Mouse (Mus musculus) CH12F3 (cell line): ENCODE results near the gene Lsm3.

ENCODE experiments used
- in situ Hi-C: fragments of 300-500 bp; cut with MboI; formaldehyde crosslinking; loops from 2 replicates; pipeline ENCODE4 v1.14.3; 2020; ENCODE audit warnings: low sequenced_read_pairs

The Lsm3 gene

DNA sequence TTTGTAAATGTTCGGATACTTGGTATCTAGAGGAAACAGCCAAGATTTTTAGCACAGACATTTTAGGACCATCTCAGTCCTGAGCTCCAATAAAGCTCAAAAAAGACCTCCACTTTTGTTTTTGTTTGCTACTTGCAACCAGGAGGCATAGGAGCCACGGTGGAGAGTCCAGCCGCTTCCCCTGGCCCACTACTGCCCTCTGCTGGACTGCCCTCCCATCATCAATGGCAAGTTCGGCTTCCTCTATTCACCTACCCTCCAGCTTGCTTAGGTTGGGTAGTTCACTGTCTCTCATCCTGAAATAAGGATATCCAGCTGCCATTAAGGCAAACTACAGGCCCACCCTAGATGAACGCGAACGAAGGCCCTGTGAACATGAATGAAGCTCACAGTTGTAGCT is 6.4 kb upstream of the Lsm3 start:
- in situ Hi-C loops, result no loop called here

- in situ Hi-C loops, result no loop called here
Observed at GRCm38 (mm10) chr6:91510211-91510610, 5.5 kb upstream of the Lsm3 start.

DNA sequence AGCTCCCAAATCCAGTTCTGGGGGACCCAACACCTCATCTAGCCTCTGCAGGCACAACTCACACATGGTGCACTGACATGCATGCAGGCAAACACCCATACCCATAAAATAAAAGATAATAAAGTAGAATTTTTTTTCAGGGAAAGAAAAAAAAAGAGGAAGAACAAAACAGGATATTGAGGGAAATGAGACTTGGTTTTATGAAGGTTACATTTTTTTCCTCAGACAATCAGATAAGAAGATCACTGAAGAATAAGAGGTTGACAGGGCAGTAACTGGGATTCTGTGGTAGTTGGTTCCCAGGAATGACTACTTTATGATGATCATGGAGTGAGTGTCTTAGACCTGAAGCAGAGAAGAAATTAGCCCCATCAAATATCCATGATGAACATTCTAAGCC is 1.6 kb upstream of the Lsm3 start:
- in situ Hi-C loops, result no loop called here

DNA sequence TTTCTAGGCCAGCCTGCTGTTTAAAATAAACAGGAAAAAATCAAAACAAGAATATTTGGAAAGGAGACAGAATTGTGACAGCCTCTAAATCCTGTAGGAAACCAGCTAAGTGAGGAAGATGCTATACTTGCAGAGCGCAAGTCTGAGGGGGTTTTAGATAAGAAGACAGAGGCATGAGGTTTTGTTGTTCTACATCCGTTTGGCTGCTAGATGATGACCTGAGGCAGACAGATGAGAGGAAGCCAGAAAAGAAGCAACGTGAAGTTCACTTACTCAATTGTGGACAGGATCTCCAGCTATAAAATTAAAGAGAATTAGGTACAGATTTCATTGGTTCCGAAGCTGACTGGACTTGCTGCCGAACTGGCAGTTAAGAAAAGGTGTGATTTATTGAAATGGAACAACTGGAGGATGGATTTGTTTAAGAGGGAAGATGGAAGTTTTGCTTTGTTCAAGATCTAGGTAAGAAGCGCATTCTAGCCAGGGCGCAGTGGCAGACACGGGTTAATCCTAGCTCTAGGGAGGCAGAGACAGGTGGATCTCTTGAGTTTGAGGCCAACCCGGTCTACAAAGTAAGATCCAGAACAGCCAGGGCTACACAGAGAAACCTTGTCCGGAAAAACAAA is 878 bp upstream of the Lsm3 start:
- in situ Hi-C loops, result no loop called here

GRCm38 (mm10) chr6:91518454-91519020 is 2.8 kb downstream of the Lsm3 start:
- in situ Hi-C loops, result no loop called here

GRCm38 (mm10) chr6:91522816-91523215 is 7.1 kb downstream of the Lsm3 start:
- in situ Hi-C loops, result no loop called here

GRCm38 (mm10) chr6:91525544-91525943 is 9.8 kb downstream of the Lsm3 start:
- in situ Hi-C loops, result no loop called here

GRCm38 (mm10) chr6:91527227-91527860 is 11.6 kb downstream of the Lsm3 start:
- in situ Hi-C loops, result no loop called here

DNA sequence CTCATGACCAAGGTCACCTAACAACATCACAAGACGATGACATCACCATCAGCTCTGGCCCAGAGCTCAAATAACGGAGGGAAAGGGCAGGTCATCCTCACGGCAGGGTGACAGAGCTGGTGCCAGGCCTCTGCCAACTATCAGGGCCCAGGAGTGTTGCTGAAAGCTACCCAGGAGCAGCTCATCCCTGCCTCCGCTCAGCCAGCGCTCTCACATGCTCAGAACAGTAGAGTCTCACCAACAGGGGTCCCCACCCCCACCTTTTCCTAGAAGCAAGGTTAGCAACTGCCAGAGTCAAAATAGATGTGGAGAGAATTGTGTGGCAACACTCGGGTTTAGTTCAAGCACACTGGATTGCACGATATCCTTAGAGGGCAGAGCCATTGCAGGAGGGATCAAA is 12.5 kb downstream of the Lsm3 start:
- in situ Hi-C loops, result no loop called here

GRCm38 (mm10) chr6:91530673-91531072 is 14.9 kb downstream of the Lsm3 start:
- in situ Hi-C loops, result no loop called here

DNA sequence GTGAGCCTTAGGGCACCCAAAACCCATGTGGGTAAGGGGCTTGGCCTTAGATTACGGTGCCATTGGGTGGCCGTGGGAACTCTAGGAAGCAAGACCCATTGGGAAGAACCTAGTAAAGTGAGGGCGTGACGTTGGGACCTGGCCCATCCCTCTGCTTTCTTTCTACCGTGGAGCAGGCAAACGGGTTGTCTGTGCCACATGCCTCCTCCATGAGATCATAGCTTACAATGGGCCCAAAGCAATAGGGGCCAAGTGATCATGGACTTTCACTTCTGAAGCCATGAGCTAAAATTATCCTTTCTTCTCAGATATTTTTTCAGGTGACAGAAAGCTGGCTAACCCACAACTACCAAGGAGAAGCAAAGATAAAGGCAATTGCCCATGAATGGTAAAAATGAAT is 15.5 kb downstream of the Lsm3 start:
- in situ Hi-C loops, result no loop called here

DNA sequence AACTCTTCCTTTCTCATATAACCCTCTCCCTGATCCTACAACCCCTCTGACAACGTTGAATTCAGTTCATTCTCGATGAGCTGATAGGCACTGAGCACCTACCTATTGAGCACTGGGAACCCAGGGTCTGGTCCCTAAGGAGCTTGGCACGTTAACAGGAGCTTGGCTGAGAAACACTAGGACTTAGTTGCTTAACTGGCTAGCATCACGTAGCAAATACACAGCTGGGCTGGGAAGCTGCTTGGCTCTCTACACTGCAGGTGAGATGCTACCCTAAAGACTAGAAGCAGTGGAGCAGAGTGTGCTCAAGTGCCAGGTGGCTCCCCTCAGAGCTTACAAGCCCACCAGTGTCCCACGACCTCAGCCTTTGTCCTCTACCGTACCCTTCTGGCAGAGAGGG is 16.9 kb downstream of the Lsm3 start:
- in situ Hi-C loops, result no loop called here

DNA sequence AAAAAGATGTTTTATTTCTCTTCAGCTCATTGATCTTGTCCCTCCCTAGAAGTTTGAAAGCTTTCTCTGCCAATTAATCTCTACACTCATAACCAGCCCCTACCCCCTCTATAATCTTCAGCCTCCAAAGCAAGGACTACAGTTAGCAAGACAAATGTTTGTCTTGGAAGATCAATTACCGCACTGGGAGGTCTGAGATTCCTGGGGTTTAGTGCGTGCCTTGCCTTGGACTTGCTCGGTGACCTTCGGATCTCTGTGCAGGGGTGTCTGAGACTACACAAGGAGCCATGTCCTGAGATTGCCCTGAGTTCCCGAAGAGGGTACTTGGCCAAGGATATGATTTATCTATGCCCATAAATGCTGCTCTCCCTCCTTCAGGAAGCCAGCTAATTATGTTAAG is 17.6 kb downstream of the Lsm3 start:
- in situ Hi-C loops, result no loop called here

DNA sequence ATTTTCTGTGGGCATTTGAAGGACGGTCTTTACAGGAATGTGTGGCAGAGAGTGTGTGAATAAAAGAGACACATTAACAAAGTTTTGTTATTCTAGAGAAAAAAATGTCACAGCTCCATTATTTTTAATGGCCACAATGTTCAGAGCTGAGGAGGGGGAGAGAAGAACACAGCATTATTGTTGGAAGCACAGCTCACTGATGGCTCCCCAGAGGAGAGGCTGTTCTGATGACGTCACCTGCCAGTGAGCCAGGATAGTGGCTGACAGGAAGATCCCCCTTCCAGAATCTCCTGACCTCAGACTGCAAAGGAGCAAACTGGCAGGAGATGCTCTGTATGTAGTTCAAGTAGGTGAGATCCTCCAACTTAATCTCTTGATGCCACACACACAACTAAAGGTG is 18.0 kb downstream of the Lsm3 start:
- in situ Hi-C loops, result no loop called here

GRCm38 (mm10) chr6:91534268-91534667 is 18.5 kb downstream of the Lsm3 start:
- in situ Hi-C loops, result no loop called here

DNA sequence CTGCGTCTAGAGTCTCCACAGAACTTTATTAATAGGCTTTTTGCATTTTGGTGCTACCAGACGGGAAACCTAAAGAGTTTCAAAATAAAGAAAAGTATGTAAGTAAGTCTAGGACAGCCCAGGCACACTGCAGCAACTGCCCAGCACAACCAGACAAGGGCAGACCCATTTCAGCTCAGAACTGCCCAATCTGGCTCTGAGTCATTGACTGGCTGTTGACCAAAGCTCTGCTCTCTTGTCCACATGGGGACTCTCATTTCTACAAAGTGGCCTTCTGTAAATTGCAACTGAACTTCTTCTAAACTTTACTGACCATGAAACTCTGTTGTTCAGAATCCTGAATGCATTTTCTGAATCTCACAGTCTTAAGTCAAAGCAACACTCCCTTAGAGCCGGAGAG is 19.5 kb downstream of the Lsm3 start:
- in situ Hi-C loops, result no loop called here

- in situ Hi-C loops, result no loop called here
Observed at GRCm38 (mm10) chr6:91536047-91536765, 20.5 kb downstream of the Lsm3 start.

DNA sequence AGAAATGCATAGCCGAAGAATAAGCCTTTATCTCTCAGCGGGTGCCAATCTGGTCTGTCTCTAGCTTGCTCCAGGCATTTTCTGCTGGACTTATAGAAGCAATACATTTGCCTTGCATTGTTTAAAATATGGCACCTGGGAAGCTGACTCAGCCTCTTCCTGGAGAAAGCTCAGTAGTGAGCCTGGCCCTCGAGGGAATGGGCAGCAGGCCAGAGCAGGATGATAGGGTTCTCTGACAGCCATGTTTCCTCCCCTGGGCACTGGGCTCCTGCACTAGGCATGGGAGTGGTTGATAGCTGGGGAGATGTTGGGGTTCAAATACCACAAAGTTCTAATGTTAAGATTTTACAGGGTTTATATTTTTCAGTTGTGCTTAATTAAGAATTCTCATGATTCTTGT is 25.5 kb downstream of the Lsm3 start:
- in situ Hi-C loops, result no loop called here

DNA sequence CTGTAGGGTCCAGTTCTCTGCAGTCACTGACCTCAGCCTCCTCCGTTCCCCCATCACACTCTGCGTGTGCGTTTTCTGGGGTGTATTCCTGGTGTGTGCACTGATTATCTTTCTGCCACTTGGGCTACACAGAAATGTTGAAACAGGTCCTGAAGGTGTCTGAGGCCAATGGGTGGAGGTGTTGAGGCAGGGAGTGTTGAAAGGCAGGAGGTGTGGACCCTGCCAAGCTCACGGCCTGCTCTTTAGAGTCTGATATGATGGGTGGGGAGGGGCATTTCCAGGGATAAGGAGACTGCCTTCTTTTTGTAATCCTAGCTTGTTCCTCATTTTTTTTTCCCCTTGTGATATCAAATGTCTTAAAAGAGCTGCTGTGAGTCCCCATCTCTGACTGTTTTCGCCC is 27.3 kb downstream of the Lsm3 start:
- in situ Hi-C loops, result no loop called here

DNA sequence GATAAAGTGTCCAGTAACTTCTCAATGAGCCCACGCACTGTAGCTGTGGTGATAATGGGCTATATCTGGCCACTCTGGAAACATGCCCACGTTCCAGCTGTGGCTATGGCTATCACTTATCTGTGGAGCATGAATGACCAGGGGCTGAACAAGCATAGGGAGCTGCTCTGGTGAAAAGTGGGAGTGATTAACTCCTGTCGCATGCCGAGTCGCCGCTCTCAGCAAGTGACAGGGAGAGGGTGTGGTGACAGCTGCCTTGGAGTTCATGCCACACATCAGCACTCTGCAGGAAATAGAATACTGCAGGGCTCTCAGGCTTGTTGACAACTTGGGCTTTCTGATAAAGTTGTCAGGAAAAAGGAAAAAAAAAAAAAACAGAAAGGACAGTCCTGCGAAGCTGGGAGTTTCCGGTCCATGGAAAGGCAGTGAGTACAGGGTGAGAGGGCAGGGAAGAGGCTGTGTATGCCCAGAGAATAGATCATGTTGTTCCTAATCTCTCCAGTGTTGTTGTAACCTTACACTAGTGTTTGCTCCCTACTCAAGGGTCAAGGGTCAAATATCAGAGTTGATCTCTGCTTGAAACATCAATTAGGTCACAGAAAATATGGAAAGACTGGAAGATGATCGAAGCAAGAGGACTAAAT is 30.6 kb downstream of the Lsm3 start:
- in situ Hi-C loops, result no loop called here

GRCm38 (mm10) chr6:91547313-91547712 is 31.6 kb downstream of the Lsm3 start:
- in situ Hi-C loops, result no loop called here

DNA sequence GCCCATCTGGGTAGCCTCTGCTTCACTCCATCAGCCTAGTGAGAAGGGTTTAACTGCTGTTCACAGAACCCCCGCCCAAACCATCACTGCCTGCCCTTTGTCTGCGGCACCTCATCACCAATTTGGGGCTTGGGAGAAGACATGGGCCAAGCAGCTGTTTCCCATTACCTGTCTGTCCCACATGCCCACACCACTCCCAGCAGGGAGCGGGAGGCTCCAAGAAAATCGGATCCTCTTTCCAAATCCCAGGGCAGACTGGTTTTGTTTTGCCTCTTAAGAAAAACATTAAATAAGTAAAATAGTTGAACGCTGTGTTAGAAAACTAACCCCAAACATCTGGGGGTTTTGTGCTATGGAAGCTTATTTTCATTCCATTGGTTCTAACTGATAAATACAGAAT is 33.9 kb downstream of the Lsm3 start:
- in situ Hi-C loops, result no loop called here
